Mouse (Mus musculus): ENCODE data around the gene Syn3.
"Not testable (repeated sequence)": the region's sequence is repeated elsewhere in the genome, so short reads cannot be mapped to it uniquely, and the experiment has no call there.

The Syn3 gene

DNA sequence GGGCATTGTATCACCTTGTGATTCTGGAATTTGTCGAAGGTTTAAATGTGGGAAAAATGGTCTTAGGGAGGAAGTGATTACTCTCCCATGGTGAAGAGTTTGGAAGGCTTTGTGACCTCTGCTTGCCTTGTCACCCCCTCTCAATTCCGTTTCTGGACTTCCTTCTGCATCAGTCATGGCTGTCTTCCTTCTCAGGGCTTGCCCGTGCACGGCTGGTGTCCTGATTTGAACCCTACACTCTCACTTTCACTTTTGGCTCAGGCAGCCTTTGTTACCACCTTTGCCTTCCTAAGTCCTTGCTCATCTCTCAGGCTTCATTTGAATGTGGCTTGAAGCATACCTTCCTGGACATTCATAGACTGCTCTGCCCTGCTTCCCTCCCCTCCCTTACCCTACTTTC lies 424.6 kb downstream of the Syn3 start:
- no peak for DNase-seq

DNA sequence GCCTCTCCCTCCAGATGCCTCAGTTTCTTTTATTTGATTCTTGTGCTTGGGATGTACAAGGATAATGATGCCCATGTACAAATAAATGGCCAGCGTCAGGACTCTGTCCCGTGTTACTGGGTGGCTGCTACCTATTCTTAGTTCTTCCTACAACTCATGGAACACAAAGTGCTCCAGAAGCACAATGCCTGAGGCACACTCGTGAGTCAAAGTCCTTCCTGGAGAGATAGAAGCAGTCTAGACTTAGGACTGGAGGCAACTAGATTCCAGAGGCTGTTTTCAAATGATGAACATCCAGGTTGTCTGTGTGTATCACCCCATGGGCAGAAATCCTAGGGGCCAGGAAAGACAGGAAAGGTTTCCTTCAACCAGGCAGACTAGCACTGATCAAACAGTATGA lies 427.9 kb downstream of the Syn3 start:
- no peak for DNase-seq

DNA sequence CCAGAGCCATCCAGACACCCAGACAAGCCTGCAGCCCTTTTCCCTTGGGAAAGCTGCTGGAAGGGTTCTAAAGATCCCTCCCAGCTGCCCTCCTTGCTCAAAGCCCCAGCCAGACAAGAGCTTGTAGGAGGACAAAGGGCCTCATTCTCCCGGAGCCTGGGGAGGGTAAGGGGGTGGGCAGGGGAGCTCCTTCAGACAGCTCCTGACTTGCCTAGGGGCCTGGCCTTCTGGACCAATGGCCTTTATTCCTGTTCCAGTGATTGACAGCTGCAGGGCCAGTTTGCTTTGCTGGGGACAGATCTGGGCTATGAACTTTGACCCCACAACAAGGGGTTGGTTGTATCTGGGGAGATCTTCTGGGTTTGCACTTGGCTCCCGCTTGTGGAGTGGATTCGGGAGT lies 429.4 kb downstream of the Syn3 start:
- DNase-seq: no peak

DNA sequence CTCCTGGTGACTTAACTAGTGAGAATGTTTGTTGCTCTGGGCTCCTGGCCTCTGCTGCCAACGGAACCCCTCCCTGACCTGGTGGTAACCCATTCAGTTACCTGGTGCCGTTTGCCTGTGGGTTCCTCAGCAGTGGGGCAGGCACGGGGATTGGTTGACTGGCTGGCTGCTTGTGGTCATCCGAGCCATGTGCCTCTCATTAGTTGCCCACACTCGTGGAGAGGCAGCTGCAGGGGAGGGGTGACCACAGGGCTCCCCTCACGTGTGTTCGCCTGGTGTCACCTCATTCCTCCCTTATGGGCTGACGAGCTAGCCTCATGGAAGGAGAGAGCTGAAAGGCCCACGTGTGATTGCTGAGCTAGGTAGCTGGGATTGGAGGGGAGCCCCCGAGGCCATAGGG lies 430.8 kb downstream of the Syn3 start:
- DNase-seq: no peak

DNA sequence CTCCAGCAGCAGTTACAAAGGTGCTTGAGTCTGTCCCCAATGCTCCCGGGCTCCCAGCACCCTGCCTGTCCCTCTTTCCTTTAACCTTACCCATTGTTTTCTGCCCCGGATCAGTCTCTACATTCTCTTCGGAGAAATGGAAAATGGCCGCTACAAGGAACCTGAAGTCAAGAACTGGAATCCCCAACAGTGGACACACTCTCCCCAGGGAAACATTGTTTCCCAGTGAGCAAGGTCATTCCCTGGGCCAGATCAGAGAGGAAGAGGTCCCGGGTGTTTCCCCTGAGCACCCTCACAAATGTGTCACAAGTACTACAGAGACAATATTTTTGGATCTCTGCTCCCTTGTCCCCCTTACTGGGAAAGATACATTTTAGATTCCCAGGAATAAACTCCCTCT lies 432.0 kb downstream of the Syn3 start:
- no peak for DNase-seq

DNA sequence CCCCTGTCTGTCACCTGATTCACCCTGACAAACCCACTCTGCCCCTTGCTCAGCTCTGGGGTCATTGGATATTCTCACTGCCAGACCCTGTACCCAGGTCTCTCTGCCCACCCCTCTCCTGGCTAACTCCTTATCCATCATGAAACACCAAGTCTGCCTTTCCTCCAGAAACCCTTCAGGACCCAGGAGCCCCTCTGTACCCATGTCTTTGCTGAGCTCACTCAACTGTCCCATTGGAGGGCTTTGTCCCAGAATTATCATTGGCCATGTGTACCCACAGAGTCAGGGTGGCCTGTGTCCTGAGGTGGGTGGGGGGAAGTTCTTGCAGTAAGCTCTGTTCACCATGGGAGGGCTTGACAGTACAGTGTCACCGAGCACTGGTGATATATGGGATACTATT lies 433.0 kb downstream of the Syn3 start:
- no peak for DNase-seq

DNA sequence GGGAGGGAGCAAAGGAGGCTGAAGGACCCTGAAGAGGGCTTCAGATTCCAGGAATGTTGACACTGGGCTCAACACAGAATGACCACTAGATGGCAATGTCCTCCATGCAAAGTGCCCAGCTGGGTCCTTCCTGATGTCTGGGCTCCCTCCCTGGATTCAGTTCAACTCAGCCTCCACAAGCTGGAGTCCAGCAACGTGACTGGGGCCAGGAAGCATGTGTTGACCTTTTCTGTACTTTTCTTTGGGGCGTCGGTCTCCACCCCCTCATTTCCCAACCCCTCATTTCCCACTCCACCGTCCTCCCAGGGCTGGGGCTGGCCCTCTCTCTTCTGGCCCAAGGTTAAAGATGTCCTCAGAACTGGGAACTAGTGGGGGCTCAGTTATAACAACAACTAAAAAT lies 433.8 kb downstream of the Syn3 start:
- peak; percentile 78 for DNase-seq

DNA sequence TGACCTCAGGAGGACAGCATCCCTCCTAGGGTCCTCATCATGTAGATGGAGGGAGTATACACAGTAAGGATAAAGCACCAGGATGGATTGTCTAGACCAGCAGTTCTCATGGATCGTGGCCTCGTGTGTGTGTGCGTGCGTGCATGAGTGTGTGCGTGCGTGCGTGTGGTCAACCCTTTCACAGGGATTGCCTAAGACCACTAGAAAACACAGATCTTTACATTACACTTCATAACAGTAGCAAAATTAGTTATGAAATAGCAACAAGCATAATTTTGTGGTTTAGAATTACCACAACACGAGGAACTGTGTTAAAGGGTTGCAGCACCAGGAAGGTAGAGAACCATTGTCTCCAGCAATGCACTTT lies 435.7 kb downstream of the Syn3 start:
- DNase-seq: no peak

DNA sequence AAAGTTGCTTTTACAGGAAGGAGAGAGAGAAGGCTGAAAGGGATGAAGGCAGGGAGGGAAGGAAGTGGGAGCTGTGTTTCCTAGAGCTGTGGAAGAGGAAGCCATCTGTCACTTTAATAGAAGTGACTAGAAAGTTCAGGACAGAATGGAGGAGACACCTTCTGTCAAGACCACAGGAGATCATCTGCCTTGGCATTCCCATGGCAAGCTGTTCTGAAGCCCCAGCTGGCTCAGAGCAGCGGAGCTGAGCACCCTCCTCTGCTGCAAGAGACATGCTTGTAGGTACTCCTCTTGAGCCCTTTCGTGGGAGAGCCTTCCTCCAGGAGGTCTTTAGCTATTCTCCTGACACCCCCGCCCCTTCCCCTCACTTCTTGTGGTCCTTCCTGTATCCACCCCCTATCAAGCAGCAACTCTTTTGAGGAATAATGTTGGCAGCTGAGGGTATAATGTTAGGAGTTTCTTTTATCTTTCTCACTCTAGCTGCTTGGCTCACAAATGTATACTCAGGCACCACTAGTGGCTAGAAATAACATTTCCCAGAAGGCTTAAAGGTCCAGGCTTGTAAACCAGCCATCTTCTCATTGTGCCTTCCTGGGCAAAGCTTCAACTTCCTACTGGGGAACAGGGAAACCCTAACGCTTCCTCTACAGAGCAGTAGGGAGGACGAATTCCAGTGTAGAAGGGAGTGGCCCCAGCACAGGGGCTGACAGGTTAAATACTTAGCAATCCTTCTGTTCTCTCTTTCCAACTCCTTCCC lies 436.3 kb downstream of the Syn3 start:
- DNase-seq: peak; percentile 65

DNA sequence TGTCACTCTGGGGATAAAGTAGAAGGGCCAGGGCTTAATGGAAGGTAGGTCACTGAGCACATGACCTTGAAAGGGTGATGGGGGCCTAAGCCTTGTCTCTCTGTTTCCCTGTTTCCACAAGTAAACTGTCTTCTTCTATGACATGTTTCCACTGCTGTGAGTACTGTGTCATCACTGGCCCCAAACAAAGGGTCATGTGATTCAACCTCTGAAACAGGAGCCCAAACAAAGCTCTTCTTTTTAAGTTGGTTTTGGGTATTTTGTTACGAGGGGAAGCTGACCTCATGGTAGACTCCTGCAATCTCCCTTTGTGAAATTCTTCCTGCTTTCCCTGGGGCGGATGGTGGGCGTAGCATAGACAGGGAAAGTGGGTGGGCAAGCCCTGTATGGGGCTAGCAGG lies 438.4 kb downstream of the Syn3 start:
- DNase-seq: no peak

DNA sequence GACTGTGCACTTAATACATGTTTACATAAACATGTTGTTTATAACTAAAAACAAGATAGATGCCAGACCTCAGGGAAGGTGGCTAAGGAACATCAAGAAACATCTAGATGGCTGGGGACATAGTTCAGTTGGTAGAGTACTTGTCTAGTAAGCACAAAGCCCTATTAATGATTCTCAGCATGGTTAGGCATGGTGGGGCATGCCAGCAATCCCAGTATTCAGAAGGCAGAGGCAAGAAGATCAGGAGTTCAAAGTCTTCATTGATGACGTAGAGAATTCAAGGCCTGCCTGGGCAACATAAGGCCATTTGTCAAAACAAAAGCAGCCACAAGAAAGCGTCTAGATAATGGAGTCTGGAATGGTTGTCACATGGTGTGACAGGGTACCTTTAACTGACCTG lies 441.0 kb downstream of the Syn3 start:
- no peak for DNase-seq

DNA sequence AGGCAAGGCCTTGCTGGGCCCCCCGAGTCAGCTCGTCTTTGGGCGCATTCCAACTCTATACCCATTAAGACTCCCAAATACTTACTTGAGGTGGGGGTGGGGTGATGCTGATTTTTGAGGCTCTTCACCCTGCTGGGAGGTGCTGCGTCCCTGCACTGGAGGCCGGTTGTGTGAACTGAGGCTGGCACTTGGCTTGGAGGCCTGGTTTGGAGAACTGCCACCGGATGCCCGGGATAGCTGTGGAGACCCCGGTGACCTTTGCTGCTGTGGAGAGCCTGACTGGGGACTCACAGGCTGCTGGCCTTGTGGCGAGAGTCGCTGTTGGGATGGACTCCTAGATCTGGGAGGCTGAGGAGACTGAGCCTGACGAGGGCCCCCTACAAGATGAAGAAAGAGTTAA lies 441.4 kb downstream of the Syn3 start:
- DNase-seq: no peak

DNA sequence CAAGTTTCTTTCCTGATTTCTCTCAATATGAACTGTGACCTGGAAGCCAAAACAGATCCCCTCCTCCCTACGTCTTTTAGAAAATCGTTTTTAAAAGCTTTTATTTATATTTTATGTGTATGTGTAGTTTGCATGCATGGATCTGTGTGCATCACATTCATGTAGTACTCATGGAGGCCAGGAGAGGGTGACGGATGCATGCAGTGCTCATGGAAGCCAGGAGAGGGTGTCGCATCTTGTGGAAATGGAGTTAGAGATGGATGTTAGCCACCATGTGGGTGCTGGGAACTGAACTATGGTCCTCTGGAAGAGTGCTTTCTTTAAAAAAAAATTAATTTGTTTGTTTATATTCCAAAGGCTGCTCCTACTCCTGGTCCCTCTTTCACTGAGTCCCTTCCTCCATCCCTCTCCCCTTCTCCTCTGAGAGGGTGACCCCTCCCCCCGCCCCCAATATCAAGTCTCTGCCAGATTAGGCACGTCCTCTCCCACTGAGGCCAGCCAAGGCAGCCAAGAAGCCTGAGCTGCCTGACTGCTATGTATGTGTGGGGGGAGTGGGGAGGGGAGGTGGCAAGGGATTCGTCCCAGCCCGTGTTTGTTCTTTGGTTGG lies 442.3 kb downstream of the Syn3 start:
- no peak for DNase-seq

DNA sequence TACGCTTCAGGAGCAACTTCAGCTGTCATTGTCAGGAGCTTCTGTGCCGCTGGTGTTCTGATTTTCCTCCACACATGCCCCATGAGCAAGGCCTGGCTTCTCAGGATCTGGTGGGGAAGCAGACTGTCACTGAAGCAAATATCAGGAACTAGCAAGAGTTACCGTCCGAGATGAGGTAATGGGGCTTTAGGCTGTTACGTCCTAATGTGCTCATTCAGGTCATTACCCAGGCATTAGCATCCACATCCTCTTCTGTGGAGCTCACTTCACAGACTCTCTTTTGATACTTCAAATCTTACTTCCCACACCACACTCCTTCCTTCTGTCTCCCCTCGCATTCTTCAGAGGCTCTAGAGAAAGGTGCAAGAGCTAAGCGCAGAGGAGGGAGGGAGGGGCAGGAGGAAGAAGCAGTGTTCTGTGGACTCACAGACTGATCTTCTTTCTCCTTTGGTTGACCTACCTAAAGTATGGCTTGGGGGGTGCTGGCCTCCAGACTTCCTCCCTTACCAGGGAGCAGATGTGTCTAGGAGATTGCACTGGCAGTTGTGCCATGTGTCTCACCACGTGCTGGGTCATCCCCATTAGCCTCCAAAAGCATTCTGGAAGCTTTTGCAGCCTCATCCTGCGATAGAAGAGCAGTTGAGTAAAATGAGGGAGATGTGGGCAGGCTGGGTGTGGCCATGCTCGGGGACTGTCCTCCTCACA lies 445.7 kb downstream of the Syn3 start:
- DNase-seq: no peak

DNA sequence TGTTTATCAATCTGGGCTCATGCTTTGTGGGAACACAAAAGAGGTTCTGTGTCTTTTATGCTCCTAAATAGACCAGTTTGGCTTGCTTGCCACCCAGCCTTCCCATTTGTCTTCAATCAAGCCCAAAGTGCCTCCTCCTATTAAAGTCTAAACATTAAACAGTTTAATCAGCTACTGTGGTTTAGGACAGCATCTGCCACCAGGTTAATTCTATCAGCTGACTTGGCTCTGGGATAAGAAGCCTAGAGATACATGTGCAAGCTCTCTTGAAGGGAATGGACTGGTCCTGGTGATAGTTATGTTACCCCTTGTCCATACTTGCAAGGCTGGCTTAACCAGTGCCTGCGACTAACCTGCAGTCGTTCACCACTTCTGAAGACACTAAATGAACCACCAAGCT lies 448.2 kb downstream of the Syn3 start:
- no peak for DNase-seq

DNA sequence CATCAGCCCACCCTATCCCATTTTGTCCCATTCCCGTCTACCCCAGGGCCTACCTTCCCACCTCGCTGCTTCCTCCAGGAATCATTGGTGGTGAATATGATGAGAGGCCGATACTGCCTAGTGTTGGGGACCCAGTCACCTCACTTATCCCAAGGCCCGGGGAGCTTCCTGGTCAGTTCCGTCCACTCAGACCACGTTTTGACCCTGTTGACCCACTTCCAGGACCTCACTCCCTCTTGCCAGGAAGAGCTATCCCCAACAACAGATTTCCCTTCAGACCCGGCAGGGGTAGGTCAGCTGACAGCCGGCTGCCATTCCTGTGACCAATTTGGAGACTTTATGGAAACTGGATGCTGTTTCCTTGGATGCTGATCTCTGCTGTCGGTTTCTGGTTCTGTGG lies 450.9 kb downstream of the Syn3 start:
- DNase-seq: no peak

DNA sequence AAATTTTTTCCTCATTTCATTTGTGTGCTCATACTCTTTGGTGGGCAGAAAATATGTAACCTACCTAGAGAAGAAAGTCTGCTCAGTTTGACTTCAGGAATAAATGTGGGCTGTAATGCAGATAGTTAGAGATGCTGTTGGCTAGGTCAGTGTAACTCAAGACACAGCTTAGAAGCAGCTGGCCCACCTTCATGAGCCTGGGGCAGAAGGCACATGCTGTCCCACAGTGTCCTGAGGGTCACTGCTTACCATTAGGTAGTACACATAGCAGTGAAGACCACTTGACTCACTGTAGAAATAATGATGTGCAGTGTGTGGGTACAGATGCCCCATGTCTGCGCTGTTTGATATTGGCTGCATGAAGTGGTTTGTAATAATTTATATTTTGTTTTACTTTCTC lies 452.3 kb downstream of the Syn3 start:
- no peak for DNase-seq

DNA sequence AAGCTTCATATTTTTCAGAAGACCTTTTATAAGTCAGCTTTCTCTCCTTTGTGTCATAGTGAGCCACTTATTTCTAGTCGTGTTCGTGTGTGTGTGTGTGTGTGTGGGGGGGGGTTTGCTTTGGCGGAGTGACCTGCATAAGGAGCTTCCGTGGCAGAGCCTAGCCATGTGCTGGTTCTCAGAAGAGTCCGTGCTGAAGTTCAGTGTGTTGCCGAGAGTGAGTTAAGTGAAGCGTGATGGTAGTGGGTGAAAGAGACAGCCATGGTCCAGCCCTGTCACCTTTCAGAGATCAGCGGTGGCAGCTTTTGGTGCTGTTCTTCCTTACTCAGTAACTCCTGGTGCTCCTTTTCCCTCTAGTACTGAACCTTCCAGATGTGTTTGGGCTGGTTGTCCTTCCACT lies 454.6 kb downstream of the Syn3 start:
- DNase-seq: no peak

DNA sequence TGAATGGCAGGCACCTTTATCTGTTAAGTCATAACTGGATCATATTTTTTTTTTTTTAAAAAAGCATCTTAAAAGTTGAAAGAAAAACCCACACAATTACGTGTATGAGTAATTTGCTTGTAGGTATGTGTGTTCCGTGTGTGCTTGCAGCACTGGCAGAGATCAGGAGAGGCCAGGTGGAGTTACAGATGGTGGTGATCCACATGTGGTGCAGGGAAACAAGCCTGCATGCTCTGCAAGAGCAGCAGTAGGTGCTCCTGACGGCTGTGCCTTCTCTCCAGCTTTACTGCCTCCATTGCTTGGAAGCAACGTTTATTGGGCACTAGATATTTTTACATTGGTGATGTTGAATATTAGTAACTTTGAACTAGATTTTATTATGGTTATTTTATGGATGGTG lies 455.0 kb downstream of the Syn3 start:
- DNase-seq: no peak

DNA sequence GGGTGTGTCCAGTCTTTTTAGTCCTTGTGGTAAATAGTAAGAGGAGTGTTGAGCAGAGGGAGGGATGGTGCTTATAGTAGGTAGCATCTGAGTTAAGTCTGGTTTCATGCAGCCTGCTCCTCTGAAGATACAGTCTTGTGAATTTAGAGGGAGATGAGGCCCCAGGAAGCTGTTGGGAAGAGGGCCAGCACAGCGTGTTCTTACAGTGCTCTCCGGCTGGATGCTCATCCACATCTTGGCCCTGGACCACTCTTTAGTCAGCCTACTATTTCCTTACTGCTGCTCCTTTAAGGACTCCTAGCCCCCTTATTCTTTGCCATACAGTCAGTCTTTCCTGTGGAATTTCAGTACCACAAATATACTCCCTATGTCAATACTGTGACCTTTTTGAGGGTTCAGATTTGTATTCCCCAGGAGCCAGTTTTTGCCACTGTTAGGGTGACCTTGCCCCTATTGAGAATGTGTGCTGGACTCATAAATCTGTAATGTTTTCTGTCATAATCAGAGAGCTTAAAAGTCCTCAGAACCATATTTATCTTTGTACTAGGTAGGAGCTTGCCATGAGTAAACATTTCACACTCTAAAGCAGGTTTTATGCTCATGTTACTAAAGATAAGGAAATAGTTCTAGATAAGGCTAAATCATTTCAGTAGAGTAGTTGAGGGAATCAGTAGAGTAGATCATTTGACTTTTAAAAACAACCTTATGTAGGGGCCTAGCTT lies 464.5 kb downstream of the Syn3 start:
- DNase-seq: no peak

DNA sequence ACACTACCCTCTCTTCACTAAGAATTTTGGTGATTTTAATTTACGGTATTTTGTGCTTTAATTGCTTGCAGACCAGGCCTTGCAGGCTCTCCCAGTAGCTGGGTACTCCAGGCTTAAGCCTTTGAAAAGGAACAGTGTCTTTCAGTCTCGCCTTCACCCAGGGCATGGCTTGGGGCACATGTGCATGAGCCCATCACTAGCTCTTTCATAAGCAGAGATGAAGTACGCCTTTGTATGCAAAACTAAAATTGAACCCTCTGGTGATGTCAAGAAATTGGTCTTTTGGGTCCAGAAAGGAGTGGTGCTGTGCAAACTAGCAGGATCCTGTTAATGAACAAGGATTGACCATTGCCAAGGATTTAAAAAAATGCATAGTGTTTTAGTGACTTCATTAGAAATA lies 466.2 kb downstream of the Syn3 start:
- no peak for DNase-seq

DNA sequence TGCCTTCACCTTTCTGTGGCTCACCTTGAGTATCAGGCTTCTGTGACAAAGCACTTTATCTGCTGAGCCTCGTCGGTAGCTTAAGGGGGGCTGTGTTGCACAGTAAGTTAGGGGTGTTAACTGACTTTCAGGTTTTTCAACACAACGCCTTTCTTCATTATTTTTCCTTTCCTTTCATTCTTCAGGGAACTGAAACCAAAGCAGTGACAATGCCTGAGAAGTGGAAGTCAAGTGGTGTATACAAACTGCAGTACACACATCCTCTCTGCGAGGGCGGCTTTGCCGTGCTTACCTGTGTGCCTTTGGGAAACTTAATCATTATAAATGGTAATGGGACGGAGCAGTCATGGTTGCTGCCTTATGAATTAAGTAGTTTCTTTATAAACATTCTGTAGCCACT lies 468.0 kb downstream of the Syn3 start:
- DNase-seq: no peak

DNA sequence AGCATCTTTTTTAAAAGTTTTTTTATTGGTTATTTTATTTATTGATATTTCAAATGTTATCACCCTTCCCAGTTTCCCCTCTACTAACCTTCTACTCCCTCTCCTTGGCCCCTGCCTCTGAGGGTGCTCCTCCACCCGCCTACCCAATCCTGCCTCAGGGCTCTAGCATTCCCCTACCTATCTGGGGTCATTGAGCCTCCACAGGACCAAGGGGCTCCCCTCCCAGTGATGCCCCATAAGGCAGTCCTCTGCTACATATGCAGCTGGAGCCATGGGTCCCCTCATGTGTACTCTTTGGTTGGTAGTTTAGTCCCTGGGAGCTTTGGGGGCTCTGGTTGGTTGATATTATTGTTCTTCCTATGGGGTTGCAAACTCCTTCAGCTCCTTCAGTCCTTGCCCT lies 471.9 kb downstream of the Syn3 start:
- not testable (repeated sequence) for DNase-seq

DNA sequence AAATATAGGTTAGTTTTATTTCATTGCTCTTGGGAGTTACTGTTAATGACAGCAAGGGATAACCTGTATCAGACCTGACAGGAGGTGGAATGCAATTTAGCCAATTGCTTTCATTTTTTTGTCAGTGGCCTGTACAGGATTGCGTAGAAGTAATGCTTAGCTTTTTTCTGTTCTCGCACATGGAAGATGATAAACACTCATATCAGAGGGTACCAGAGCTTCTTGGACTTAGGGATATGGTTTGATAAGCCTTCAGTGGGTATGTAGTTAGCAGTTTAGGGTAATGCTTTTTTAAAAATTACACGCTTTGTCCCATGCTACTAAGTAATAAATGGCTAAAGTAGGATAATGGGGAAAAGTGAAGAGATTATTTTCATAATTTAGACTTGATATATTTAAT lies 472.3 kb downstream of the Syn3 start:
- DNase-seq: no peak
